Mouse (Mus musculus): ENCODE results near the gene Cga.

The Cga gene

GRCm38 (mm10) chr4:34893479-34893878, at the start of gene Cga:
Cga (plus strand) TSS chr4:34893779.
- DNase-seq: no peak

- no peak for DNase-seq
Observed at GRCm38 (mm10) chr4:34843839-34844238, 49.7 kb upstream of the Cga start.

- peak; percentile 30 to 38 for DNase-seq
Observed at GRCm38 (mm10) chr4:34847679-34848309, 45.8 kb upstream of the Cga start.

GRCm38 (mm10) chr4:34850156-34850555, 43.4 kb upstream of the Cga start:
- DNase-seq: no peak

GRCm38 (mm10) chr4:34852051-34852450, 41.5 kb upstream of the Cga start:
- DNase-seq: no peak

- DNase-seq: no peak
Observed at GRCm38 (mm10) chr4:34855966-34856365, 37.6 kb upstream of the Cga start.

- no peak for DNase-seq
Observed at GRCm38 (mm10) chr4:34858903-34859302, 34.7 kb upstream of the Cga start.

- no peak for DNase-seq
Observed at GRCm38 (mm10) chr4:34859416-34859815, 34.2 kb upstream of the Cga start.

- no peak for DNase-seq
Observed at GRCm38 (mm10) chr4:34861438-34861837, 32.1 kb upstream of the Cga start.

- no peak for DNase-seq
Observed at GRCm38 (mm10) chr4:34869813-34870212, 23.8 kb upstream of the Cga start.

GRCm38 (mm10) chr4:34872896-34873495, 20.6 kb upstream of the Cga start:
- DNase-seq: no peak

- DNase-seq: no peak
Observed at GRCm38 (mm10) chr4:34874234-34874633, 19.3 kb upstream of the Cga start.

- no peak for DNase-seq
Observed at GRCm38 (mm10) chr4:34880921-34881650, 12.5 kb upstream of the Cga start.

GRCm38 (mm10) chr4:34881851-34882250, 11.7 kb upstream of the Cga start:
- no peak for DNase-seq

- DNase-seq: peak; percentile 55 to 60
Observed at GRCm38 (mm10) chr4:34882291-34882769, 11.2 kb upstream of the Cga start.

GRCm38 (mm10) chr4:34882818-34883217, 10.8 kb upstream of the Cga start, which contains the start of gene Zfp292:
Zfp292 (minus strand) TSS chr4:34882960.
- peak; percentile 88 to 91 for DNase-seq

- no peak for DNase-seq
Observed at GRCm38 (mm10) chr4:34883366-34884029, 10.1 kb upstream of the Cga start.

GRCm38 (mm10) chr4:34885631-34886351, 7.8 kb upstream of the Cga start:
- DNase-seq: no peak

GRCm38 (mm10) chr4:34886490-34887111, 7.0 kb upstream of the Cga start:
- peak; percentile 77 to 82 for DNase-seq

GRCm38 (mm10) chr4:34887295-34887694, 6.3 kb upstream of the Cga start:
- no peak for DNase-seq

GRCm38 (mm10) chr4:34889101-34889811, 4.3 kb upstream of the Cga start:
- DNase-seq: no peak

Data from thymus, adult 18-20 months (tissue).